Mouse (Mus musculus): ENCODE data around the gene Gm10260. TPM values are rescaled to one million over a fixed set of nuclear protein-coding genes. Genes with fewer than 3 reads are reported as not detected.

Gene Gm10260
- polyA plus RNA-seq, 1 experiment, result 22.7 TPM

DNA sequence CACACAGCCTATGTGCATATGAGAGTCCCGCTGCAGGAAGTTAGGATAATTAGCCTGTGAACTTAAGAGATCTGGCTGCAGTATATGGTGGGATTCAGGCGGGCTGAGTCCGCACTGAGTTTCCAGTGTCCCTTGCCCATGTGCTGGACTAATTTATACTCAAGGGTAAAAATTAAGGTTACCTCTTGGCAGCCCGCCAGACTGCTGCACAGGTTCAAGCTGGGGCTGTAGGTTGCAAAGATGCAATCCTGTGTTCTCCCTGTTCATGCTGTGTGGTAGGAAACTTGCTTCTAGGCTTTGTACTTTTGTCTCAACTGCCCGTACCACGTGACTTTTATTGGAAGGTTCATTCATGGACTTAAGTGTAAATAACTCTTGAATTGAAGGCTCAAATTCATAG is 3.0 kb upstream of the Gm10260 start:
- Histone ChIP-seq H3K36me3 (ENCODE audit: control insufficient read depth) (peaks cover 2% of the 10 kb centered on the region; the same call in 1 of the 2 replicates), H3K27me3 (ENCODE audit: control insufficient read depth) (no peaks in the 10 kb centered on the region), H3K4me1 (ENCODE audit: control insufficient read depth) (peaks cover 54% of the 10 kb centered on the region), H3K4me3 (replicated peaks) (no peak overlapping the region), H3K9me3 (ENCODE audit: control insufficient read depth, low read length) (no peaks in the 10 kb centered on the region)
- no peak for TF ChIP-seq TAL1 (IDR thresholded peaks at IDR 0.05; ENCODE audit: low read length)
- TF ChIP-seq GATA1 (IDR thresholded peaks at IDR 0.05; ENCODE audit: low read length), result no peak

- peaks cover 51% of the 10 kb centered on the region for H3K4me1 ChIP-seq (ENCODE audit: control insufficient read depth)
- no peaks in the 10 kb centered on the region for H3K9me3 ChIP-seq (ENCODE audit: control insufficient read depth, low read length)
- H3K4me3 ChIP-seq (replicated peaks), result no peak overlapping the region
- H3K36me3 ChIP-seq (ENCODE audit: control insufficient read depth), result peaks cover 2% of the 10 kb centered on the region; the same call in 1 of the 2 replicates
- TF ChIP-seq GATA1 (IDR thresholded peaks at IDR 0.05; ENCODE audit: low read length) (no peak), TAL1 (IDR thresholded peaks at IDR 0.05; ENCODE audit: low read length) (no peak)
- no peaks in the 10 kb centered on the region for H3K27me3 ChIP-seq (ENCODE audit: control insufficient read depth)
Measured at GRCm38 (mm10) chr13:97762121-97762520, 1.7 kb upstream of the Gm10260 start.

DNA sequence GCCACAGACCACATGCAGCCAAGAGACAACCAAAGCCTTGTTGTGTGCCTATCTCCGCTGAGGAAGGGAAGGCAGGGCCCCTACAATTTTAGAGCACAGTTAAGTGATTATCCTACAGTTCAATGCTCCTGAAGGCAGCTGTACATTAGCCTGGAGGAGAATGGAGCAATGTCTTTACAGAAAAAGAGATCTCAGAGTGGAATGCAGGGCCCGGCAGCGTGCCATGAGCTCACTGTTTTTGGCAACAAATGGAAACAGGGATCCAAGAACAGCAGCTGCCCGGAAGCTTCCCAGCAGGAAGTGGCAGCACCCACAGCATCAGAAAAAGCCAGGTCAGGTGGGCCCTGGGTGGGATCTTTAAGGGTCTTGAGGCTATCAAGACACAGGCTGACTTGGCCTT is 3.4 kb downstream of the Gm10260 start:
- Histone ChIP-seq H3K4me1 (ENCODE audit: control insufficient read depth) (peaks cover 13% of the 10 kb centered on the region), H3K4me3 (replicated peaks) (no peak overlapping the region), H3K36me3 (ENCODE audit: control insufficient read depth) (peaks cover 2% of the 10 kb centered on the region; the same call in 1 of the 2 replicates), H3K27me3 (ENCODE audit: control insufficient read depth) (no peaks in the 10 kb centered on the region), H3K9me3 (ENCODE audit: control insufficient read depth, low read length) (no peaks in the 10 kb centered on the region)
- no peak for TF ChIP-seq GATA1 (IDR thresholded peaks at IDR 0.05; ENCODE audit: low read length)
- no peak for TF ChIP-seq TAL1 (IDR thresholded peaks at IDR 0.05; ENCODE audit: low read length)

DNA sequence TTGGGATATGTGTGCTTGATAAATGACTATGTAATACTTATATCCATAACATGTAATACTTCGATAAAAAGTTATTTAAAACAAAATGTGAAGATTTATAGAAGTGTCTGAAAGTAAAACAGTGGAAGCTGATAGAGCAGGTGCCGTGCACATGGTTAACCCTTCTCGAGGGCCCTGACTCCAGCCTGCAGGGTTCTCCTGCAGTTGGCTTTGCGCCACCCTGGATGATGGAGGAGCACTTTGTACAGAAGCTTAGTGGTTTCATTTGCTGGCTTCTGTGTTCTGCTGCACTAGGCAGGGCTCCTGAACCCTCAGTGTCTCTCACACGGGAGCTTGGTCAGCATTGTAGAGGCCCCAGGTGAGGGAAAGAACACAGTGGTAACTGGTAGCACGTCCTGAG is 4.3 kb downstream of the Gm10260 start:
- H3K4me1 ChIP-seq (ENCODE audit: control insufficient read depth), result peaks cover 5% of the 10 kb centered on the region

DNA sequence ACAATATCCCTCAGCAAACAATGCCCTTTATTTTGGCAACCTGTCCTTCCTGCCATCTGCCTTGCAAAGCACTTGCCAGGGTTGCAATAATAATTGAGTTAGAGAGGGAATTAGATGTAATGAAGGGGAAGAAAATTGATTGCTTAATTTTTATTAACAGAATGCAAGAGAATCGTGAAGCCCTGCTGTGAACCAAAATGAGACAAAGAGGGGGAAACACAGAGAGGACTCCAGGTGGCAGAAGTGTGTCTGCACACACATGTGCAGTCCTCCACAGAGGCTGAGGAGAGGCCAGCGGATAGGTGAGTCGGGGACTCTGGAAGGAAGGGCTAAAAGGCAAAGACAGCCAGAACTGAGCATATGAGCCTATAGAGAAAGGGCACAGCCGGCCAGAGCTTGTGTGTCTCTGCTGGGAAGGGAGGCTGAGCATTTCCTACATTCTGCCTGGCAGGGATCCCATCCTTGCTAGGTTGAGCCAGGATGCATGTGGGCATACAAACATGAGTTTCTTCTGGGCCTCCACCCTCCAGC is 9.5 kb downstream of the Gm10260 start:
- Histone ChIP-seq H3K9me3 (ENCODE audit: control insufficient read depth, low read length) (no peaks in the 10 kb centered on the region), H3K36me3 (ENCODE audit: control insufficient read depth) (no peaks in the 10 kb centered on the region), H3K27me3 (ENCODE audit: control insufficient read depth) (no peaks in the 10 kb centered on the region), H3K4me3 (replicated peaks) (no peak overlapping the region), H3K4me1 (ENCODE audit: control insufficient read depth) (no peaks in the 10 kb centered on the region; the same call in 1 of the 2 replicates)
- TF ChIP-seq GATA1 (IDR thresholded peaks at IDR 0.05; ENCODE audit: low read length) (no peak), TAL1 (IDR thresholded peaks at IDR 0.05; ENCODE audit: low read length) (no peak)

More for the DNA sequence above, 4.3 kb downstream of the Gm10260 start:
- H3K36me3 ChIP-seq (ENCODE audit: control insufficient read depth), result peaks cover 2% of the 10 kb centered on the region; the same call in 1 of the 2 replicates
- H3K9me3 ChIP-seq (ENCODE audit: control insufficient read depth, low read length), result no peaks in the 10 kb centered on the region
- H3K4me3 ChIP-seq (replicated peaks), result no peak overlapping the region
- no peak for TF ChIP-seq TAL1 (IDR thresholded peaks at IDR 0.05; ENCODE audit: low read length)
- TF ChIP-seq GATA1 (IDR thresholded peaks at IDR 0.05; ENCODE audit: low read length), result no peak
- no peaks in the 10 kb centered on the region for H3K27me3 ChIP-seq (ENCODE audit: control insufficient read depth)

DNA sequence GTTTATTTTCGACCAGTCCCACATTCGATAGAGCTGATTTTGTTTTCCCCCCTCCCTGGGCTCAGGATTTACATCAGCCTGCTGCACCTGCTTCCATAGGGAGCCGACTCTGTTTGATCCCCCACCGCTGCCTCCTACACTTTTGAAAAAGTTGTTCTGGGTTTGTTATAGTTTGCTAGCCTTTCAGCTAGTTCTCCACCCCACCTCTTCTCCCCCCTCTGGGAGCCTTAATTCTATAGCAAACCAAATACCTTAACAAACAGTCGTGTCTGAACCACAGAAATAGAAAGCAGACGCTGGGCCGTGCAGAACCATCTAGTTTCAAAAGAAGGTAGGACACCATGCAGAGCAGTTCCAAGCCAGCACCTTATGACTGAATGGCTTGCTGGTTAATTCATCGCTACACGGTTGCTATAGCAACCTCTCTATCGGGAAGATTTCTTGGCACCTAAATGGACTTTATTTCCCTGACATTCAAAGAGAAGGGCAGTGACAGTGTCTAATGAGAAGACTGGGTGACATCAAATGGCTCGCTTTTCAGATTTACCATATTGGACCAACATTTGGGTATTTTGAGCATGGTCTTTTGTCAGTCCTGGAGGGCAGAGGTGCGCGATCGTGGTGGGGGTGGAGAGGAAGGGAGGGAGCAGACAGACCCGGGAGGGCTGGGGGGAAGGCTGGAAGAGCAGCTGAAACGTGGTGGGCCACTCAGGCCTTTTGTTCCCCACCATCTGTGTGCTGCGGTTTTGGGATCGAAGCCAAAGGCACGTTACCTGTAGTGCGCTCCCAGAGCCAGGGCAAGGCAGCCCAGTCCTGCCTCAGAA is 13.2 kb downstream of the Gm10260 start:
- no peak for TF ChIP-seq TAL1 (IDR thresholded peaks at IDR 0.05; ENCODE audit: low read length)
- TF ChIP-seq GATA1 (IDR thresholded peaks at IDR 0.05; ENCODE audit: low read length), result no peak
- no peaks in the 10 kb centered on the region for H3K27me3 ChIP-seq (ENCODE audit: control insufficient read depth)
- peaks cover under 1% of the 10 kb centered on the region; the same call in 1 of the 2 replicates for H3K36me3 ChIP-seq (ENCODE audit: control insufficient read depth)
- peaks cover 33% of the 10 kb centered on the region for H3K4me1 ChIP-seq (ENCODE audit: control insufficient read depth)
- H3K4me3 ChIP-seq (replicated peaks), result no peak overlapping the region
- H3K9me3 ChIP-seq (ENCODE audit: control insufficient read depth, low read length), result no peaks in the 10 kb centered on the region

GRCm38 (mm10) chr13:97744669-97745068 is 15.8 kb downstream of the Gm10260 start:
- Histone ChIP-seq H3K27me3 (ENCODE audit: control insufficient read depth) (no peaks in the 10 kb centered on the region), H3K4me3 (replicated peaks) (no peak overlapping the region), H3K9me3 (ENCODE audit: control insufficient read depth, low read length) (no peaks in the 10 kb centered on the region), H3K36me3 (ENCODE audit: control insufficient read depth) (peaks cover 2% of the 10 kb centered on the region; the same call in 1 of the 2 replicates), H3K4me1 (ENCODE audit: control insufficient read depth) (peaks cover 46% of the 10 kb centered on the region)
- TF ChIP-seq GATA1 (IDR thresholded peaks at IDR 0.05; ENCODE audit: low read length), result no peak
- no peak for TF ChIP-seq TAL1 (IDR thresholded peaks at IDR 0.05; ENCODE audit: low read length)

DNA sequence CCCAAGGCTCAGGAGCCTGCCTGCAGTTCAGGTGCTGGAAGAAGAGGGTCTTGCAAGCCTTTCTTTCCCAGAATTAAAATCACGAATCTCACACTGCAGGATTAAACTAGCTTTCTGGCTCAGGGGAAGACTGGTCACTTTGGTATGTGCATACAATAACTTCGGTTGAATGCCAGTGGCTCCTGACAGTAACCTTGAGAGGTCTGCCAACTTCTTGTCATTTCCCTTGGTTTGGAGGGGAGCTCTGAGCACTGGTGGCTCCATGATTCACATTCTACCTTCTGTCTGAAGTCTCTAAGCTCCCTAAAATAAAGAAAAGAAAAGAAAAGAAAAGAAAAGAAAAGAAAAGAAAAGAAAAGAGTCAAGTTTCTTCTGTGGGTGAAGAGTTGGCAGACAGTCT is 16.4 kb downstream of the Gm10260 start:
- Histone ChIP-seq H3K27me3 (ENCODE audit: control insufficient read depth) (no peaks in the 10 kb centered on the region), H3K4me3 (replicated peaks) (no peak overlapping the region), H3K36me3 (ENCODE audit: control insufficient read depth) (peaks cover 2% of the 10 kb centered on the region; the same call in 1 of the 2 replicates), H3K9me3 (ENCODE audit: control insufficient read depth, low read length) (no peaks in the 10 kb centered on the region), H3K4me1 (ENCODE audit: control insufficient read depth) (peaks cover 46% of the 10 kb centered on the region)
- TF ChIP-seq GATA1 (IDR thresholded peaks at IDR 0.05; ENCODE audit: low read length), result no peak
- TF ChIP-seq TAL1 (IDR thresholded peaks at IDR 0.05; ENCODE audit: low read length), result no peak

GRCm38 (mm10) chr13:97743229-97743988 is 17.0 kb downstream of the Gm10260 start:
- H3K36me3 ChIP-seq (ENCODE audit: control insufficient read depth), result peaks cover 2% of the 10 kb centered on the region; the same call in 1 of the 2 replicates
- no peaks in the 10 kb centered on the region for H3K9me3 ChIP-seq (ENCODE audit: control insufficient read depth, low read length)
- TF ChIP-seq TAL1 (IDR thresholded peaks at IDR 0.05; ENCODE audit: low read length) (peak; percentile 86), GATA1 (IDR thresholded peaks at IDR 0.05; ENCODE audit: low read length) (peak; percentile 85)
- H3K4me3 ChIP-seq (replicated peaks), result peak overlapping the region; percentile 32
- H3K27me3 ChIP-seq (ENCODE audit: control insufficient read depth), result no peaks in the 10 kb centered on the region
- peaks cover 51% of the 10 kb centered on the region for H3K4me1 ChIP-seq (ENCODE audit: control insufficient read depth)
